Mouse (Mus musculus) small intestine, adult 2 months (tissue): ENCODE results near the gene Ddx19b. TPM values are rescaled to one million over a fixed set of nuclear protein-coding genes. Genes with fewer than 3 reads are reported as not detected.
"Not testable (repeated sequence)": the region's sequence is repeated elsewhere in the genome, so short reads cannot be mapped to it uniquely, and the experiment has no call there.

Experiments used
- H3K27ac ChIP-seq: fragments of 200-500 bp; 2 replicates; pipeline ENCODE4 v1.5.1; 2012; ENCODE audit warnings: low read depth, low read length, control low read depth, inconsistent platforms; ENCODE audit not compliant: insufficient read depth
- H3K27me3 ChIP-seq: fragments of 200-500 bp; 2 replicates; pipeline ENCODE4 v1.6.1; 2012; ENCODE audit warnings: mild to moderate bottlenecking, moderate library complexity, low read length, inconsistent platforms; ENCODE audit not compliant: control insufficient read depth, insufficient read depth
- H3K36me3 ChIP-seq: fragments of 200-500 bp; 2 replicates; pipeline ENCODE4 v1.6.1; 2012; ENCODE audit warnings: mild to moderate bottlenecking, low read length, control low read depth, inconsistent platforms; ENCODE audit not compliant: control insufficient read depth, insufficient read depth
- H3K4me1 ChIP-seq: fragments of 200-500 bp; 2 replicates; pipeline ENCODE4 v1.6.1; 2012; ENCODE audit warnings: low read length, inconsistent platforms, mixed read lengths; ENCODE audit not compliant: control insufficient read depth, insufficient read depth, insufficient read length
- H3K4me3 ChIP-seq: fragments of 200-500 bp; 2 replicates; pipeline ENCODE4 v1.5.1; 2012; ENCODE audit warnings: low read depth, mild to moderate bottlenecking, control low read depth, inconsistent platforms, low read length, moderate library complexity
- CTCF ChIP-seq: fragments of 200-500 bp; IDR thresholded peaks from 2 replicates; pipeline ENCODE4 v1.5.1; 2012; ENCODE audit warnings: low read depth, mild to moderate bottlenecking, control low read depth, inconsistent platforms, low read length, moderate library complexity, mixed read lengths; ENCODE audit not compliant: insufficient replicate concordance, insufficient read length; ENCODE audit errors: extremely low read depth
- POLR2A ChIP-seq: fragments of 200-500 bp; IDR thresholded peaks from 2 replicates; pipeline ENCODE4 v1.6.1; 2012; ENCODE audit warnings: low read depth, mild to moderate bottlenecking, control low read depth, inconsistent platforms, low read length, moderate library complexity
- WGBS: fragments of 180-500 bp; shearing (Covaris S2); methylation state at CpG from one replicate; pipeline ENCODE4 v1.1.7; 2018; 5-methylcytosine and 5-hydroxymethylcytosine counted together
- polyA plus RNA-seq: library from polyadenylated mRNA; depleted of rRNA; stranded (reverse); fragments of >200 nt; gene quantifications from 2 replicates; pipeline ENCODE4 v1.2.3, GENCODE M21; 2012; rRNA removed

Gene Ddx19b
- polyA plus RNA-seq = 1.3 and 1.7 TPM in 2 replicates

DNA sequence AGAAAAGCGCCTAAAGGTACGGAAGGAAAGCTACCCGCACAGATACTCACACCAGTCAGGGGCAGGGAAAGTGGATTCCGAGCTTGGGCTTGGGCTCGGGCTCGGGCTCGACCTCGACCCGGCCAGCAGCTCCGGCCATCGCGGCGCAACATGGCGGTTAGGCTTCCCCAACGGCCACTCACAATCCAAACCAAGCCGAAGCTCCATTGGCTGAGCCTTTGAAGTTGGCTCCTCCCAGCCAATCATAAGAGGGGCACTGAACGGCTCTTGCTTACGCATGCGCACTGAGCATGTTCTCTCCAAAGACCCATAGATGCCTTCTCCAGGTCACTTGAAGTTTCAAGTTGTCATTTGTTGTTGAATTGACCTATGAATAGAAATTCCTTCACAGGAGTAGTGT, at the start of gene Ddx19b:
Gene Ddx19b, minus strand, starts transcription at position 180 of the 400 bp plus-strand sequence.
- Histone ChIP-seq H3K36me3 (no peaks in the 10 kb centered on the region), H3K27me3 (no peaks in the 10 kb centered on the region), H3K4me3 (no peak within 1 kb of the TSS), H3K27ac (no peak within 1 kb of the TSS), H3K4me1 (peaks cover 2% of the 10 kb centered on the region)
- WGBS = 97% methylated on average over 19 of the region's 19 CpGs
- TF ChIP-seq POLR2A (no peak), CTCF (no peak)

DNA sequence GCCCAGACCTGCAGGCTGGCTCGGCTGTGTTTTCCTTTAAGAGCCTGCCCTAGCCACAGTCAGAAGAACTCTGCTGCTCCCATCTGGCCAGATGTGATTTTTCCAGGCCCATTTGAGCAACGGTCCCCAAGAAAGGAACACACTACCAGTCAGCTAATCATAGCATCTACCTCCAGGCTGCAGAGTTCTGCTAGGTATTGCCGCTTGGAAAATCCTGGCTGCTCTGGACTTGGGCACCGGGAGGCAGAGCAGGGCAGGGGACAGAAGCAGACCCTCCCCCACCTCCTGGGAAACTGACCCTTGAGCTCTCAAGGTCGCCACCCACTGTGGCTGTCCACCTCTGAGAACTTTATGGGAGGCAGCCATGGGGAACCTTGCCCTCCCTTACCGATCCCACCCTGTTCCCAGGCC, 48.3 kb upstream of the Ddx19b start:
- no peak overlapping the region for H3K4me3 ChIP-seq
- 22% methylated on average over 6 of the region's 6 CpGs for WGBS
- TF ChIP-seq POLR2A (no peak), CTCF (no peak)
- H3K4me1 ChIP-seq = no peaks in the 10 kb centered on the region
- H3K36me3 ChIP-seq = no peaks in the 10 kb centered on the region
- no peak overlapping the region for H3K27ac ChIP-seq
- H3K27me3 ChIP-seq = no peaks in the 10 kb centered on the region

DNA sequence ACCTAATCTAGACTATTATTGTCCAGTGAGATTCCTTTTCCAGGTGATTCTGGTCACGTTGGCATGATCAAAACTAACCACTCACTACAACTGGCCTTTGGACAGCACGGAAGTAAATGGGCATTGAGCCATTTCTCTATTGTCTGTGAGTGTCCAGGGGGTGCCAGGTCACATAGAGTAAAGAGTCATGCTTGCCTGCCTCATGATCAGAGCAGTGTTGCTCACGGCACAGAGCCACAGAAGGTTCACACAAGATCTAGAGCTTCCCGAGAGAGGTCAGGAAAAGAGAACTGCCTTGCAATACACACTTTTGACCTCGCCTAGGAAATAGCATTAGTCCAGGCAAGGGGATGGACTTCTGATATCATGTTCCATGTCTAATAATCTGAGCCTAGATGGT, 47.9 kb upstream of the Ddx19b start:
- TF ChIP-seq POLR2A = no peak
- TF ChIP-seq CTCF = no peak
- Histone ChIP-seq H3K27ac (no peak overlapping the region), H3K4me3 (no peak overlapping the region), H3K4me1 (no peaks in the 10 kb centered on the region), H3K27me3 (no peaks in the 10 kb centered on the region), H3K36me3 (no peaks in the 10 kb centered on the region)
- 46% methylated on average over 5 of the region's 5 CpGs for WGBS

DNA sequence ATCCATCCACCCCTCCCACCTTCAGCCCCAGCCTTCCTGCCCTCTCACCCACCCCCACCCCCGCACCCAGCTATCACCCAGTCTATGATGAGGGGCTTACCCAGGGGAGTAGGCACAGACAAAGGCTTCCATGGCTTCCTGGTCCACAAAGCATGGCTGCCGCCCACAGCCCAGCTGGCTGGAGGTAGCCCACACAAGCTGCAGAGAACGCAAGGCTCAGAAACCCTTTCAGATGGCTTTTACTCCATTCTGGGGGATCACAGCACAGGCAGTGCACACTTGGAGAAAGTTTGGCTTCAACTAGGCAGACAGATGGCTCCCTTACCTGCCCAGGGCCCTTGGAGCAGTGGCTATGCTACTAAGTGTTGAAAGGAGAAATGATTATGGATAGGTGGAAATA, 44.4 kb upstream of the Ddx19b start:
- TF ChIP-seq CTCF (no peak), POLR2A (no peak)
- Histone ChIP-seq H3K27ac (no peak overlapping the region), H3K4me1 (no peaks in the 10 kb centered on the region), H3K4me3 (no peak overlapping the region), H3K36me3 (no peaks in the 10 kb centered on the region), H3K27me3 (no peaks in the 10 kb centered on the region)
- WGBS = 86% methylated on average over 3 of the region's 3 CpGs

DNA sequence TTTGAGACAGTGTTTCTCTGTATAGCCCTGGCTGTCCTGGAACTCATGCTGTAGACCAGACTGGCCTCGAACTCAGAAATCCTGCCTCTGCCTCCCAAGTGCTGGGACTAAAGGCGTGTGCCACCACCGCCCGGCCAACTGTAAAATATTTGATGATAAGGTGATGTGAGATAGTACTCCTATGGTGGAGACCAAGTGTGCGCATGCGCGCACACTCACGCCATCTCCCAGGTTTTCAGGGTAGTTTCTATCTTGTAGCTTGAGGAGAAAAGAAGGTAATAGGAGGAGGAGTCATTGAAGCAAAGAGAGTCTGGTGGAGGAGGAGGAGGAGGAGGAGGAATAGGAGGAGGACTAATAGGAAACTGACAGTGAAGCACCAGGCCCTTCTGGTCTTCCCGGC, 37.1 kb upstream of the Ddx19b start:
- not testable (repeated sequence) for H3K36me3 ChIP-seq, H3K27me3 ChIP-seq, H3K27ac ChIP-seq, H3K4me3 ChIP-seq, H3K4me1 ChIP-seq
- WGBS = 88% methylated on average over 9 of the region's 9 CpGs

DNA sequence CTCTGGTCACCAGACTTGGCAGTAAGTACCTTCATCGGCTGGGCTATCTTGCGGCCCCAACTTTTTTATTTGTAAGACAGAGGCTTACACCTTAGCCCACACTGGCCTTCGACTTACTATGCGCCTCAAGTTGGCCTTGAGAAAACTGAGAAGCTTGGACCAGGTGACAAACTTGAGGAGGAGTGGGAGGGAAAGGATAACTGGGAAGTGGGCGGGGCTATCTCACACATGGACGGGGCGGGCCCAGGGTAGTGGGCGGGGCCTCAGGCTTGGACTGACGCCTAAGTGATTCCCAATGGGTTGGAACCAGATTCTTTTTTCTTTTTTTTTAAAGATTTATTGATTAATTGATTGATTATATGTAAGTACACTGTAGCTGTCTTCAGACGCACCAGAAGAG, 35.9 kb upstream of the Ddx19b start:
- WGBS = 33% methylated on average over 10 of the region's 10 CpGs
- Histone ChIP-seq H3K27me3 (no peaks in the 10 kb centered on the region), H3K4me1 (no peaks in the 10 kb centered on the region), H3K36me3 (no peaks in the 10 kb centered on the region), H3K4me3 (no peak overlapping the region), H3K27ac (no peak overlapping the region)
- TF ChIP-seq POLR2A (no peak), CTCF (no peak)

DNA sequence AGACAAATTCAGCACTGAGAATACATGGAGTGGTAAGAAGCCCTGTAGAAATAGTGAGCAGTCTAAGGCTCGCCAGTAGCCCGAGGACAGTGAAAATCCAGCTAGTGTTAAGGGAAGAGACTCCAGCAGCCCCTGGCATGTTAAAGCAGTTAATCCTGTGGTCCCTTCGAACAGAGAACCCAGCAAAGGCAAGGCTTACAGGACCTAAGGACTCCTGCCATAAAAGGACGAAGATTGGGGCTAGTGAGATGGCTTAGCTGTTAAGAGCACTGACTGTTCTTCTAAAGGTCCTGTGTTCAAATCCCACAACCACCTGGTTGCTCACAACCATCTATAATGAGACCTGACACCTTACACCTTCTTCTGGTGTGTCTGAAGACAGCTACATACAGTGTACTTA, 34.8 kb upstream of the Ddx19b start:
- peaks cover 4% of the 10 kb centered on the region; the same call in 1 of the 2 replicates for H3K4me1 ChIP-seq
- H3K36me3 ChIP-seq = no peaks in the 10 kb centered on the region
- WGBS = 60% methylated on average over 4 of the region's 4 CpGs
- TF ChIP-seq POLR2A (no peak), CTCF (no peak)
- H3K4me3 ChIP-seq = no peak overlapping the region
- no peaks in the 10 kb centered on the region for H3K27me3 ChIP-seq
- H3K27ac ChIP-seq = no peak overlapping the region

DNA sequence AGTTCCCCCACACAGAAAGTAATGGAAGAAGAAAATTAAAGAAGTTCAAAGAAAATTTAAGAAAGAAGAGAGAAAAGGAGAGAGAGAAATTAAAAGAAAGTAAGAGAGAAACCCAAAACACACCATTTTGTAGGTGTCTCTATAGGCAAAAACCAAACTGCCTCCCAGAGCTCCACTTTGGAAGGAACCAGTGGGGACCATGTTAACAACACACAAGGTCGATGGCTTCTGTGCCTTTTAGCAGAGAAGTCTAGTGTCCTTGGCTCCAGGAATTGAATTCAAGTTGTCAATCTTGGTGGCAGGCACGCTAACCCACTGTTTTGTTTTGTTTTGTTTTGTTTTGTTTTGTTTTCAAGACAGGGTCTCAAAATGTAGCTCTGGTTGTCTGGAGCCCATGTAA, 31.3 kb upstream of the Ddx19b start:
- TF ChIP-seq POLR2A (no peak), CTCF (no peak)
- H3K27me3 ChIP-seq = no peaks in the 10 kb centered on the region
- H3K4me3 ChIP-seq = no peak overlapping the region
- no peak overlapping the region for H3K27ac ChIP-seq
- 70% methylated on average over 2 of the region's 2 CpGs for WGBS
- H3K4me1 ChIP-seq = peaks cover 12% of the 10 kb centered on the region; the same call in 1 of the 2 replicates
- no peaks in the 10 kb centered on the region for H3K36me3 ChIP-seq
